Mouse (Mus musculus) CD8-positive naive resting alpha-beta T cell, adult 2 months (primary cell): ENCODE results near the gene Ajm1.

Experiments used
- DNase-seq, 2 experiments: peaks; one replicate each; pipeline ENCODE4 v3.0.0; 2022; ENCODE audit warnings: low read depth in 2 of 2, low spot score in 2 of 2

Gene Ajm1

DNA sequence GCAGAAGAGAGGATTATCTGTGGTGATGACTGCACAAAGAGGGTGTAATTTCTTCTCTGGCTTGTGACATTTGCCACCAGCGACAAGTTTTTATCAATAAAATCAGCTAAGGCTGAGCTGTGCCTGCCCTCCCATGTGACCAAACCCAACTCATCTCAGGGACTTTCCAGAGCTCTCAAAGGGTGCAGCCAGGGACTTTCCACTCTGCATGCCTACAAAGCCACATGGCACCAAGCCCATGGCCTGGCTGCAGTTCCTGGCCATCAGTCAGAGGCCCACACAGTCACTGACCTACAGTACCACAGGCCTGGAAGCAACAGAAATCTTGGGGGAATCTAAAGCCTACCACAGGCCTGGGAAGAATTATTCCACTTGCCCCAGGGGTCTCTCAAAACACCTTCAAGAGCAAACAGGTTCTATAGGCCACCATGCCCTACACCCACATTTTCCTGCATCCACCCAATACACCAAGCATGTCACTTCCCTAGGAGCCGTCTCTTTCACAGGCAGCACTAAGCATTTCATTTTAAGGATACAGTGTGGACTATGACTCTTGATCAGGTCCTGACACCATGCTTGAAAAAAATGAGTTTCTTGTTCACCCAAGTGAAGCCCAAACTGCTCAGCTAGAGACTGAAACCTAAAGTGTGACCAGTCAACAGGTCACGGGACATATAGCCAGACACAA, 47.2 kb downstream of the Ajm1 start:
- DNase-seq: peak; percentile 41 to 48

GRCm38 (mm10) chr2:25533707-25534106, 47.9 kb downstream of the Ajm1 start:
- DNase-seq: no peak

DNA sequence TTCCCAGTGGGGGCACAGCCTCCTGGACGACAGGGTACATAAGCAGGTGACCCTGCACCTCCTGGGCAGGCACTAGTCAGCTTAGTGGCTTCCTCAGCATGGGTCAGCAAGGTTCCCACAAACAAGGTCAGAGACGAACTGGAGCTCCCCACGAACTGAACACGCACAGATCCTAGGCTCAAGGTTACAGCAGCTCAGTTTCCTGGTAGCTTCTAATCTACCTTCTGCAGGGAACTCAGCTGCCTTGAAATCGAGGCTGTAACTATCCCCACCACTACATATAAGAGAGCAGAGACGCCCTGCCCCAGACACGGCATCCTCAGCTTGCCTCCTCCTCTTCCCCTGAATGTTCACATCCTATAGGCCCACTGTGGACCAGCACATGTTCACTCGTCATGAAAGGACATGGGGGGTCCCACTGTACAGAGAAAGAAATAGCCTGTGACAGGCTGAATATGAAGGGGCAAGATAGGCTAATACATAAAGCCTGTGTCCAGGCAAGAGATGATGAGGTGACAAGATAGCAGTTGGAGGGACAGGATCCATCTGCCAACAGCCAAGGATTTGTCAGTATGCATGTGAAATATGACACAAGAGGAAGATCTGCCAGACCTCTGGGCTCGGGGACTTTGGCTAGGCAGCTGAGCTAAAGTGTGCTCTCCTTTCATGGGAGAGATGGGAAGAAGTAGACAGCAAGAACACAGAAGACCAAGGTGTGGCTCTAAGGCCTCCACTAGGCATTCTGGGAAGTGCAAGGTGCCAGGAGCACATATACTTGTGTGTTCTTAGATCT, 54.9 kb downstream of the Ajm1 start:
- DNase-seq: no peak
